Mouse (Mus musculus): Measurements from ENCODE around the gene Csrnp3.

The Csrnp3 gene

DNA sequence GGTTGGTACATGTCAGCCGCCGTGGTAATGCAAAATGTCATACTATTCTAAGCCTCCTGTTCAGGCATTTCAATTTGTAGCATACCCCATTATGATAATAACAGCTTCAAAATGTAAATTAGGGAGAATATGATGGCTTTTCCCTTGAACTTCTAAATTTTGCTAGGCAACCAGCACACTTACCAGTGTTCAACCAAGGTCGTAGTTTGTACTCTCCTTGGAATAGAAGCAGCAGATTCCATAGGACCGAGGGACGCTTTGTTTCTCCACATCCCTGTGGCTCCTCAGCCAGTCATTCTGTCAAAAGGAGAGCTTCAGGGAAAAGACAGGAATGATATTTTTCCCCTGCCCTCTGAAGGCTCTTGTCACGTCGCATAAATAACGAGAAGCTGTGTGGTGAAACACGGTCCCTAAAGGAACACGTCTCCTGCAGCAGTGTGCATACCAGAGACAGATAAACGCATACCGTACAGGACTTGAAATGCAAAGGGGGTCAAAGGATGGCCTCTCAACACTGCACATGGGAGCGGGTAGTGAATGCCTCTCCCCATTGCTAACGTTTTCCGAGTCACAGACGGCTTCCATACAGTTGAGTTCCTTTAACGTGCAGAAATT, 108.3 kb downstream of the Csrnp3 start:
- DNase-seq, result no peak

DNA sequence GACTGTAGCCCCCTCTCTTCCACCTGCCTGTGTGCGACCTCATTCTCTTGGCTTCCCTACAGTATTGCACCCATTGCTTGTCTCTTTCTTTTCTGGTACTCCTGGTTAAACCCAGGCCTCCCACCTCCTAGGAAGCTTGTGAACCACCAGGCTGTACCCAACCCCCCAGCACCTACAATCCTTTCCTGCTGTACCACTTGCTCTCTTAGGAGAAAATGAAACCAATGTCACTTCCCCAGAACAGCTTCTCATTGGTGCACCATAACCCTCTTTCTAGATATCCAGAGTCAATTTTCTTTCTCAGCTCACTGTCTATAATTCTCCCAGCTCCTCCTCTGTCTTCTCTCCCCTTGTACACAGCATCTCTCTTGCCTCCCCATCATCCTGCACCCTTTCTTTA, 110.2 kb downstream of the Csrnp3 start:
- DNase-seq, result no peak

- DNase-seq, result no peak
Measured at GRCm38 (mm10) chr2:65956727-65957126, 111.2 kb downstream of the Csrnp3 start.

- DNase-seq, result no peak
Measured at GRCm38 (mm10) chr2:65963420-65963819, 117.9 kb downstream of the Csrnp3 start.

DNA sequence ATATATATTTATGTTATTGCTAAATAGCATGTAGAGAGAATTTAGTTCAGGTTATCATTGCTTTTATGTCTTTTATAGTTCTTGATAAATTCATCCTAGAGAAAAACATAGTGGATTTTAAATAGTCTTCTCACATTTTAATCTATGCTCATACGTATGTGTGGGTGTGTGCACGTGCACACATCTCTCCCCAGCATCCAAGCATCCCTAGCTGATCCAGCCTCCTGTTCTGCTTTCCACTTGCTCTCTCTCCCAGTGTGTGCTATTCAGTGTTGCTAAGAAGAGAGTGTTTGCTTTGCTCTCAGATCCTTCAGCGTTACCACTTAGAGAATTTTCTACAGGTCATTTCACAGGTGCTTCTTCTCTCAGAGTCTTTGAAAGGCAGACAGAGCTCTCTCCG, 123.2 kb downstream of the Csrnp3 start:
- DNase-seq, result no peak

DNA sequence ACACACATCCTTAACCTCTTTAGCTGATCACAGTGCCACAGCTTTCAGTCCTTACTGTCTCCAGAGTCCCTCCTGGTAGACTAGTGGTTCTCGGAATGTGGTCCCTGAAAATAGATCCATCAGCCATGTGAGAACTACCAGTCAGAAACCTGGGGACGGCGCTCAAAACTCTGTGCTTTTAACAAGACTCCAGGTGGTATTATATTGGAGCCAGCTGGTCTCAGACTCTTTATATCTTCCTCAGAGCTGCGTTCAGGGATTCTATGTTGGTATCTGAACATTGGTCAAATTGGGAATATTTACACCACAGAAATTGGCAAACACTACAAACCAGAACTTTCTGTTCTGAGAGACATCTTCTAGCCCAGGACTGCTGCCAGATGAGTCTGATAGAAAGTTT, 128.3 kb downstream of the Csrnp3 start:
- DNase-seq, result no peak

GRCm38 (mm10) chr2:65975383-65975782, 129.8 kb downstream of the Csrnp3 start:
- no peak for DNase-seq

DNA sequence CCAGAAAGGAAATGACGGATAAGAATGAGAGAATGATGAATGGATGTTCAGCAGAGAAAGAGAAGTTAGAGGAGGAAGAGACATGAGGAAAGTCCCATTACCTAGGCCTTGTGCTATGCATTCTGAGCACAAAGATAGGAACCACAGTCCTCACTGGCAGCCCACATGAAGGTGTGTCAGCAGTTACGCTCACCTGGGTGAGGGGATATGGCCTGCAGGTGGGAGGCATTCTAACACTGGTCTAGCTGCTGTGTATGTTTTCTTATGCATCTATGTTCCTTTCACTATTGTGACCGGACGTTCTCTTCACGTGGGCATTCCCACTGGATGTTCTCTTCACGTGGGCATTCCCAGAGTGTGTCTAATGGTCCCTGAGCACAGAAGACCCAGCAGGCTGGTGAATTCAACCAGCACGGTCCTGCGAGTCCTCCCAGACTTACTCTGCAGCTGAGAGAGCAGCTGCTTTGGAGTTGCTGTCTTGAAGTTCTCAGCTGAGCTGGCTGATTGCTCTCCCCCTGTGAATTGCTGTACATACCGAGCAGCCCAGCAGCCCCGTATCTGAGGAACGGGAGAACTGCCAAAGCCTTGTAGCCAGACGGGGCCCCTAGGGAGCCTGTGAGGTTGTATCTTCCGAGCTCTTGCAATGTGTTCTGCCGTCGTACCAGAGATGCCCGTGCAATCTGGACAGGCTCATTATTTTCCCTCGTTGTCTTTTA, 133.9 kb downstream of the Csrnp3 start:
- DNase-seq, result peak; percentile 66 to 71

DNA sequence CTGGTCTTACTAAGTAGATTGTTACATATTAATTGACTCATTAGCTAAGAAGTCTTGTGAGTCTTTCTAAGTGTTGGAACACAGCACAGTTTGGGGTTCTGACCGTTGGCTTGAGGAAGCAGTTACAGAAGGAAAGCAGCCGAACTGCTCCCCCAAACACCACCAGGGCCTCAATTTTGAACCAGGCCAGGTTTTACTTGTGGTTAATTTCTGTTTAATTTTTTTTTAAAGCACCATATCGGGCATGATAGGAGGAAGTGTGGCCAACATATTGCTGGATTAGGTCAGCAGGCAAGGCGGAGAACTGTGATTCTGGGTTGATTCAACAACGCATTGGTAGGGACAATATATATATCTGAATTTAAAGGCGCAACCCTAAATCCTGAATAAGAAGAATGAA, 135.9 kb downstream of the Csrnp3 start:
- DNase-seq, result no peak

DNA sequence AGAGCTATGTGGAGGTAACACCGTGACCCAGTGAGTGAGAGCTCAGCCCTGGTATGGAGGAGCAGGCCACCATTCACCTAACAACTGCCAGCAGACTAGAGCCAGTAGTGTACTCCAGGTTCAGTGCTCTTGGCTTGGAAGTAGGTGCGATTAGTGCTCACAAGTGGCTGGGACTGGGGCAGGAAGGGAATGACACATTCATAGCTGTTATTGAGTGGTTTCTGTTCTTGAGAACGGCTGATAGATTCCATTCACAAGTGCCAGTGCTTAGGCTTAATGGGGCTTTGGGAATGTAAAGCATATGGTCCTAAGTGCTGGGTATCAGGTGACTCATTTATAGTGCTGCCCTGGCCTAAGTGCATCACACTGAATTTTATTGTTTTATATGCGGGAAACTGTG, 136.4 kb downstream of the Csrnp3 start:
- no peak for DNase-seq

- DNase-seq, result no peak
Measured at GRCm38 (mm10) chr2:65985706-65986105, 140.1 kb downstream of the Csrnp3 start.

- DNase-seq, result peak in 1 of 2 experiments; percentile 27
Measured at GRCm38 (mm10) chr2:65987069-65987468, 141.5 kb downstream of the Csrnp3 start.

GRCm38 (mm10) chr2:65987588-65987987, 142.0 kb downstream of the Csrnp3 start:
- DNase-seq, result no peak

DNA sequence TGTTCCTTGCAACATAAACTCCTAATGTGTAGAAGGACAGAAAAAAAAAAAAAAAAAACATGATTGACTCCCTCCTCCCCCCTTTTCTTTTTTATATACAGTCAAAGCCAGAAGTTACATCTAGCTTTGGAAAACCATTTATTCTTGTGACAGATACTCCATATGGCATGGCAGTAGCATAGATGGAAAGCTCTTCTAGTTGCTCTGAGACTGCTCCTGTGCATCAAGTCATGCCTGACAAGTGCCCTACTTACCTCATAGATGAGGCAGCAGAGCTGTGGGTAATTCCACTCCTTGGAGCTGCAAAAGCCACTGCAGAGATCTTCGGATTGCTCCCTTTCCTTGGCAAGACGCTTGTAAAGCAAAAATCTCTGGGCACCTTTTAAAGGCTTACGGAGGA, 143.2 kb downstream of the Csrnp3 start:
- DNase-seq, result no peak

- DNase-seq, result no peak
Measured at GRCm38 (mm10) chr2:65990108-65990507, 144.5 kb downstream of the Csrnp3 start.

DNA sequence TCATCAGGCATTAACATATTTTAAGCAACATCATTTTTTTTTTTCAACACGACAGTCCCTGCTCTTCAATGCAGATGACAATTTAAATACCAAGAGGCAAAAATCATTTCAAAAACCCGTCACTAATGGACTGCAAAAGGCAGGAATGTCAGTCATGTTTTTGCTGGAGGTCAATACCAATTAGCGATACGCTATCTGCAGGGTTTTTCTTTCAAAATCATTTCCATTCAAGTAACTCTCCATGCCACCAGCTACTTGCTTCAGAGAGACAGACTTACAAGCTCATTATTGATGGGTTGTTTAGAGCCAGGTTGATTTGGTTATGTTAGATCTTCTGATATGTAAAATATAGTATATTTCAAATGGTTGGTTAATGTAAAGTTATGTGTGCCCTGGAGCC, 145.2 kb downstream of the Csrnp3 start:
- DNase-seq, result no peak

- peak; percentile 49 to 55 for DNase-seq
Measured at GRCm38 (mm10) chr2:65993371-65993770, 147.8 kb downstream of the Csrnp3 start.

DNA sequence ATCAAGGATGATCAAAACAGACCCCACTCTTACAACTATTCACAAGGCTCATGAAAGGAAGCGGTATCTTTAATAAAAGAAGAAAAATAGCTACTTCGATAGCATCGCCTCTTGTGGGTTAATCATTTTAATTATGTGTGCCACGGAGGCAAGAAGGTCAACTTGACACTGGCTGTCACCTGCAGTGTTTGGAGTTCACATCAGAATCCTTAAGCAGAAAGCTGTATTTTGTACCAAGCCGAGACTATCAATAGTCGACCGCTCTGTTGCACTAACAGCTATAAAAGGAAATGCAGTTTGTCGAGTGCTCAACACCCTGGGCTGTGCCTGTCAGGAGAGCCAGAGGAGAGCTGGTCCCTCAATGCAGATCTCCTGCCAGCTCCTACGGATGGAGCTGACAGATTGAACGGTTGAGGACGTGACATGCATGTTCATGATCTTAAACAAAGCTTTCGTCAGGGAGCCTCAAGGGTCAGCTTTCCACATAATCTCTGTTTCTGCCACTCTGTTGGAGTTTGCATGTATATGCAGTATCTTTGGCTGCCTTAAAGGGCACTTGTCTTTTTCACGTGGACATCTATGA, 149.4 kb downstream of the Csrnp3 start:
- DNase-seq, result peak; percentile 35 to 60

- DNase-seq, result no peak
Measured at GRCm38 (mm10) chr2:65998747-65999146, 153.2 kb downstream of the Csrnp3 start.

- no peak for DNase-seq
Measured at GRCm38 (mm10) chr2:66008995-66009654, 163.6 kb downstream of the Csrnp3 start.

DNA sequence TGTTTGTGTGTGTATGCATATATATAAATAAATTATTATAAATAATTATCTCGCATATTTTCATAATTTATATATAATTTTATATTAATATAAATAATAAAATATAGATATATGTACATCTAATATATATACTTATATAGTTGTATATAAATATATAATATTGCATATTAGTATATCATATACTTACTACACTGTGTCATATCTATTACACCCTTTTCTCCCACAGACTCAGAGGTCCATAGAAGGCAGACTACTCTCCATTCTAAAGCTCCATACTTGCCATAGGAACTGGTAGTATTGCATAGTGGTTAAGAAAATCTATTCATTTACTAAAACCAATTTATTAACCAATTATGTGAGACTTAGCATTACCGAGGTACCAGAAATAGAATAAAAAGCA, 164.1 kb downstream of the Csrnp3 start:
- DNase-seq, result no peak

GRCm38 (mm10) chr2:66018711-66019110, 173.1 kb downstream of the Csrnp3 start:
- DNase-seq, result no peak

- DNase-seq, result no peak
Measured at GRCm38 (mm10) chr2:66019235-66019634, 173.7 kb downstream of the Csrnp3 start.

GRCm38 (mm10) chr2:66023419-66023818, 177.9 kb downstream of the Csrnp3 start:
- DNase-seq, result no peak

Data from cerebellum, postnatal 14 days (tissue).